Mouse (Mus musculus): ENCODE measurements at regions not wholly inside any gene's neighbourhood (a gene's known extent, or its start where the extent isn't known, plus 50 kb on each side); places are given as distances from the start of the nearest gene placed in this dataset.

DNA sequence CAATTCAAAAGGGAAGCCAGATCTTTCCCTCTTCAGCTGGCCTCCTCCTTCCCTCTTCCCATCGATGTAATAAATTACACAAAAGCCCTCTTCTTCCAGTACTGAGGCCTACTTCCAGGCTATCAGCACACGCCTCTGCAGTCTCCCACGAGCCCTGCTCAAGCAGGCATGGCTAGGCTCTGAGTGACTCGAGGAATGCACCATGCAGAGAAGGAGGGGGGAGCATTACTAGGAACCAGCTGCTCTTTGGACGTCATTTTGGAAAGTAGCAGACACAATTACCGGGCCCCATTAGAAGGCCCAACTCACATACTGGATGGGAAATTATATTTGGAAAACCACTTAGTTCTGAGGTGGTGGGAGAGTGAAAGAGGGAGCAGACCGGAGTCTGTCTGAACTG is 253.7 kb downstream of the Cd83 start:
- DNase-seq (ENCODE audit: low spot score), result no peak

DNA sequence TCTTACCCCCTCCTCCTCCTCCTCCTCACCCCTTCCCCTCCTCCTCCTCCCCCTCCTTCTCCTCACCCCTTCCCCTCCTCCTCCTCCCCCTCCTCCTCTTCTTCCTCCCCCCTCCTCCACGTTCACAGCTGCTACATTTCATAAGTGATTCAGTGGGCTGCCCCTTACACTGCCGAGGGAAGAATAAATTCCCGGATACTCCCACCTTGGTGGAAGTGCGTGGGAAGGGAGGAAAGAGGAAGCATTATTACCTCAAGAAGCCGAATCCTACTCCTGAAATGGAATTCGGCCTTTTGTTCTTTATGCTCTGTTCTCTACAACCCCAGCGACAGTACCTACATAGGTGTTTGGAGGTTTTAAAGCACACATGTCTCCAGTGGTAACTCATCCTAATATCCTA is 256.1 kb downstream of the Cd83 start:
- no peak for DNase-seq (ENCODE audit: low spot score)

DNA sequence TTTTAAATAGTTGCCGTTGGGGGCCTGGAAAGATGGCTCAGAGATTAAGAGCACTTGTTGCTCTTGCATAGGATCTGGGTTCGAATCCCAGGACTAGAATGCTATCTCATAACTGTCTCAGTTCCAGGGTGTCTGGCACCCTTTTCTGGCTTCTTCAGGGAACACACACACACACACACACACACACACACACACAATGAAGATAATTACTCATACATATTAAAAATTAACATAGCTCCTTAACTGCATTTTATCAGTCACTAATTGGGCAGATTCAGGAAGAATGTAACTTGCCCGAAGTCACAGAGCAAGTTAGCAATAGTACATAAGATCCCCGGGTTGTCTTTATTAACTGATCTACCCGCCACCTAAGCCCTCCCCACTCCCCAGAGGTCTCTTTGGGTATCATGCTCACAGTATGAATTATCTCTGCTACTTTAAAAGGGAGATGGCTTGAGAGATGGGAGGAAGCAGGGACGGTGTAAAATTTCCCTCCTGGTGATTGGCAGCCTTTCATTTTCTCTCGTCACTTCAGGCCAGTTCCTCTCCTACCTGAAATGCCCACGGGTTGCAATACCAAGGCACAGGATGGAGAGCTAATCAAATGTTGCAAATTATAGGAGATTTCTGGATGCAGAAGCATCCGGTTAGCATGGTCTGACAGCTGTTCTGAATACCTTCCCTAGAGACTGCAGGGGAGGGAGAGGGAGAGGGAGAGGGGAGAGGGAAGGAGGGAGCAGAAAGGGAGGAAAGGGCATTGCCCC is 258.3 kb downstream of the Cd83 start:
- DNase-seq (ENCODE audit: low spot score), result no peak

DNA sequence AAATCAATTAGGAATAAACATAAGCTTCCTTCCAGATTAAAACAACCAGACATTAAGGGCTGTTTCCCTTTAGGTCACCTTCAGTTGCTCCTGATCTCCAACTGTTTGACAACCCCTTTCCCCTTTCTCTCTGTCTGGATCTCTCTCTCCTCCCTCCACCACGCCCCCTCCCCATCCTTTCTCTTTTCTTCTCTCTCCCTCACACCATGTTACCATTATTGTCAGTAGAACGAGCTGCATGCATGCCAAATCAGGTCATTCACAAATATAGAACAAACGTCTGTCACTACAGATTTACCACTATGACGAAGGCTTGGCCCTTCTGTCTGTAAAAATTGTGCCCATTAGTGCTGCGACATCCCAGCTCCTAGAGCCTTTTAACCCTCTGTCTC is 258.9 kb downstream of the Cd83 start:
- no peak for DNase-seq (ENCODE audit: low spot score)

DNA sequence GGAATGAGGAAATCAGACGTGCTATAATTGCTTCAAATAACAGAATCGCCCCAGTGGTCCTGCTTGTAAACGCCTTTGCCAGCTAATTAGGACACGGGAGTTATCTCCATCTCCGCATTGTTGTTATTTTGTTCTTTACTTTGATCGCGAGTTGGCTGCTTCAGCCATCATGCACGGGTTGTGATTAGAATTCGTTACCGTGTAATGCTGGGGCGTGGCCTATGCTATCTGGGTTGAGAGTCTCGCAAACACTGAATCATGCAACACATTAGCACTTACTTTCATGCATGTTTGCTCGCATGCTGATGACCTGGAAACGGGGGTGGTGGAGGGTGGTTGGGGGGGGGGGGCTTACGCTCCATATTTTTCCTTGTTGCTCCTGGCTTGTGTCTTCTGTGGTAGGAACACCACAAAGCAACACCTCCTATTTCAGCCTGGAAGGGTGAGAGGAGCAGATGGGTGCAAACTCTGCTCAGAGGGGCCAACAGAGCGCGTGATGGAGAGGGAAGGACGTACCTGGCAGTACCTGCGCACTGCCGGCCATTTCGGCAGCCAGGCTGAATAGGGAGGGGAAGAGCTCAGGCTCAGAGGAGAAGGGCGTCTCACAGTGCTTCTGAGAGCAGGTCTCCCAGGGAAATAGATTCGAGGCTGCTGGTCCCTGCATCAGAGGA is 260.1 kb downstream of the Cd83 start:
- DNase-seq (ENCODE audit: low spot score), result no peak

DNA sequence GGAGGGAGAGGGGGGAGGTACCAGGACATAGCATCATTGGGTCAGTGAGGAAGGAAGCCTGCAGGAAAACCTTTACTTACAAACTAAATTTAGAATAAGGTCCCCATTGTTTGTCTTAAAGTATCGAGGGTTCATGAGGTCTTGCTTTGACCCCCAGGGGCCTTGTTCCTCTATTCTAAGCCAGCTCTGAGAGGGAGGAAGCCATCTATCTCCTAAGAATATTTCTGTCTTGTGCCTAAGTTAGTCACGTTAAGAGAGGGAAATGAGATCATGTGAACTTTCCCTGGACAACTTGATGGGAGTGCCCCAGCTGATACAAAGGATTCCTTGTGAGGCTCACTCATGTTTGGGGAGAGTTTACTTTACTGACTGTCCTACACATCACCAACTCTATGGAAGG is 261.9 kb downstream of the Cd83 start:
- DNase-seq (ENCODE audit: low spot score), result no peak

DNA sequence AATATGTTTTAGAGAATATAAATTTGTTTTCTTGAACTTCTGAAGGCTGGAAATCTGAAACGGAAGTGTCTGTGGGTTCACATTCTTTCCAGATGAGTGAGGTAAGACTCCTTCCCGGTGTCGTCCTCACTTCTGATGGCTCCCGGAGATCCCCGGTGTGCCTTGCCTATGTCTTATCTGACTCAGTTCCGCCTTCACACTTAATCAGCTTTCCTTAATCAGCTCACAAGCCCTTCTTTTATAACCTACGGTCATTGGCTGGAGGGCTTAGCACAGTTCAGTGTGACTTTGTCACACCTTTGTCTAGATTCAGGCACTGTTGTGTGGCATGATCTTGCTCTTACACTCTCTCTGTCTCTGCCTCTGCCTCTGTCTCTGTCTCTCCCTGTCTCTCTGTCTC is 269.6 kb downstream of the Cd83 start:
- no peak for DNase-seq (ENCODE audit: low spot score)

DNA sequence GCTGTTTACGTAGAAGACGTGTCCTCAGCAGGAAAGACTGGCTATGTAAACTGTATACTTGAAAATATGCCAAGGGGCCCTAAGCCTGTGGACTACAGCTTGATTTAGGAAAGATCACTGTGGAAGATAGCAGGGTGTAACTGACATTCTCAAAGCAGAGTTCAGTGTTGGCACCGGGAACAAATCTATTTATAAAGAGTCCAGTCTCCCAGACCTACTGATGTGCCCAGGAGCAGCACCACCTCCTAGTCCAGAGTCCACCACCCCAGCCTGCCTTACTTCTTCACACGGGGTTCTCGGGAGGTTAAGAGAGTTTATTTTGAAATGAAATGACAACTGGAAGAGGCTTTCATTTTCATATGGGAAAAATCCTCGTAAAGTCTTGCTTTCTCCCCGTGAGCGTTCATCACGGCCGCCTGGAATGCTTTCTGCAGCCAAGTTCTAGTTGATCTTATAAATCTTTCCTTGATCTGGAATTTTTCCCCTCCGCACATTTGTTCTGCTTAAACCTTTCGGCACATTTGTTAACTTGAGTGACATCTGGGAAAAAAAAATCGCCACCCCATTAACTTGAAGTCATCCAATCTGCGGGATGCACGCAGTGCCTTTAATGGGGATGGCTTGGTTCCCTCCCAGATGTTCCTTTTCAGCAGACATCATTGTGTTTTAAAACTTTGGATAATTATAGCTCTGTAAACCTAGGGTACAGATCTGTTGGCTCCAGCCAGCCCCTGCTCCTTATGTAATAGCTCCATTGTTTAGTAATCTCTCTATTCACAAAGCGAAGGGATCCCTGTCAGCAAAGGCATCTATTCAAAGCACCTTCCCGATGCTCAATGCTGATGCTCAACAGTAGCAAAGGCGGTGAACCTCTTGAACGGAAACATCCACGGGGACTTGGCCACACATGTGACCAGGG is 271.3 kb downstream of the Cd83 start:
- peak; percentile 32 for DNase-seq (ENCODE audit: low spot score)

DNA sequence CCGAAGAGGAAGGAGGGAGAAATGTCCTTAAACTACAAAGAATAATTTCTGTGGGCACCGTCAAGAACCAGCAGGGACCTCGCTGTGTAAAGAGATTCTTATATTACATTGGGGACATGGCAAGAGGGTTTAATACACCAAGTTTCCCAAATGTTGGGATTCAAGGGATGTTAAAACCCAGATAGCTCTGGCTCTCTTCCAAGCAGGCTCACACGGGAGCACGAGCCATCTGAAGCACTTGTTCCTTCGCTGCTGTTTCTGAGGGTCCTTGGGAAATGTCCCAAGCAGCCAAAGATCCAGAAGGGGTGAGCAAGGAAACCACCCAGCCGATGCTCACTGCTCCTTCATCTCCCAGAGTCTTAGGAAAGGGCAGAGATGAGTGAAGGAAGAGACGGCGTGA is 272.1 kb downstream of the Cd83 start:
- DNase-seq (ENCODE audit: low spot score), result no peak

DNA sequence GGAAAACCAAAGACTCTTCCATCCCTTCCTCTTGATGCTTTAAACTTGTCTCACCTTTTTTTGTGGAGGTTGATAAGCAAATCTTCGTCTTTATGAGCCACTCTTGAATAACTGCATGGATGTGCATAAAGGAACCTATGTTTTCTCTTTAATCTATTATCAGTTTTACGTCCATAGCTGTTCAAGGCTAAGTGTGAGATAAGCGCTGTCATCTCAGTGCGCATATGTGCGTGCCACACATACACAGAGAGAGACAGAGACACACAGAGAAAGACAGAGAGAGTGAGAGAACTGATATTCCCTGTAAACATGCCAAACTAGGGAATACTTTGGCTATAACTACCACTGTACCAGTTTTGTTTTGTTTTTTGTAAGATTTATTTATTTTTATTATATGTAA is 273.0 kb downstream of the Cd83 start:
- no peak for DNase-seq (ENCODE audit: low spot score)

DNA sequence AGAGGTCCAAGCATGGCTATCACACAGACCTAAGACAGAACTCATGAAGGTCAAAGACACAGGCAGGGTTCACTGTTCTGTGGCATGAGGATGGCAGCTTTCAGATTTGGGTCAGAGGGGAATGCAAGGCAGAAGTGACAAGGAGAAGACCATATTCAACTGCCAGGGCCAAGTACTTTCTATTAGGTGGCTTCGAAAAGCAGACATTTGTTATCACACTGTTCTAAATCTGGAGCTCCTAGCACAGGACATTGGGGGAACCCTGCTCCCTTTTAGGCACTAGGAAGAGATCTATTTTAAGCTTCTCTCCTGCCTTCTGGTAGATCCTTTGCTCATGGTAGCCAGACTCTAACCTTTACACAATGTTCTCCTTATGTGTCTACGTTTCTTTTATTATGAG is 273.7 kb downstream of the Cd83 start:
- no peak for DNase-seq (ENCODE audit: low spot score)

DNA sequence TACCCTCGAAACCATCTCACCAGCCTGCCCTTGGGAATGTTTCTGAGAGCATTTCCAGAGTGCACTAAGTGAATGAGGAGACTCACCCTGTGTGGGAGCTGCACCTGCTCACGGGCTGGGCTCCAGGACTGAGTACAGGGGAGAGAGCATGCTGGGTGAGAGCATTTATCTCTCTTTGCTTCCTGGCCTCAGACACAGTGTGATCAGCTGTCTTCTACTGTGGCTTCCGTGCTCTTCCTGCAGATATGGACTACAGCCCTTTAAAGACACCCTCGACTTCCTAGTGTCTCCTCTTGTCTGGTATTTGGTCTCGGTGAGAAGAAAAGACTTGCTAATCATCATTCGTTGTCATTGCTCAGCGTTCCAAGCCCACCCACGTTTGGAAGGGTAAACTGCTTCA is 274.9 kb downstream of the Cd83 start:
- DNase-seq (ENCODE audit: low spot score), result no peak

DNA sequence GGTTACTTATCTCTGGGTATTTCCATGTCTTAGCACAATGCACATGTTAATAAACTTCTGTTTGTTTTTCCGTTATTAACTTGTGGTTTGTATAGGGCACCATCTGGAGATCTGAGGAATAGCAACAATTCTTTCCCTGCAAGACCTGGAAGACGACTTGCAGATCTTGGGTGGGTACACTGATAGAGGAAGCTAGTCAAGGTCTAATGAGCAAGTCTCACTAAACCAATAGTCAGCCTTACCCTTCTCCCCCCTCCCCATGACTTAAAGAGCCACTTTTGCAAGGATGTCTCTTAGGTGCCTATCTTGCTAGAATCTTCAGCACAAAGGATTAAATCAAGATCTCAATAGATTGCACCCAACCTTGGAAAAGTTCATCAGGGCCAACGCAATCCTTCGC is 276.7 kb downstream of the Cd83 start:
- DNase-seq (ENCODE audit: low spot score), result no peak

DNA sequence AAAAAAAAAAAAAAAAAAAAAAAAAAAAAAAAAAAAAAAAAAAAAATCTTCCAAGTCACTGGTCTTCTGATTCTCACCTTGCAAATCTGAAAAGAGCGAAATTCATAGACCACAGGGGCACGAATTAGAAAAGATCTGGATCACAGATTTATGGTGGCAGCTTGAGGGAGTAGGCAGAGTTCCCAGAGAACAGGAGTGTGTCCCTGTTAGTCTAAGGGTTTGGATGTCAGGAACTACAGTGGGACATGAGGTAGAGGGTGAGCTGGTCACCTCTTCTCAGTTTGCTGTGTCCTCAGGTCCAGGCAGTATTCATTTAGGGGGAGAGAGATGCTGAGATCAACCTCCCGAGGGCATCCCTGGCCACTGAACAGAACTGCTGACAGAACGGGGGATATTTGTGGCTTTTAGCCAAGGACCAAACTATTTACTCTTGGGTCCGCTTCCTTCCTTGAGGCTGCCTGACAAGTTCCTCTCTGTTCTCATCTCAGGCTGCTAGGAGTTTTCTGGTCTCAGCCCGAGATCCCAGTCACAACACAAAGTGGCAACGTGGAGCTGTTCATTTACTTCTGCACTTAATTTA is 277.2 kb downstream of the Cd83 start:
- DNase-seq (ENCODE audit: low spot score), result no peak

DNA sequence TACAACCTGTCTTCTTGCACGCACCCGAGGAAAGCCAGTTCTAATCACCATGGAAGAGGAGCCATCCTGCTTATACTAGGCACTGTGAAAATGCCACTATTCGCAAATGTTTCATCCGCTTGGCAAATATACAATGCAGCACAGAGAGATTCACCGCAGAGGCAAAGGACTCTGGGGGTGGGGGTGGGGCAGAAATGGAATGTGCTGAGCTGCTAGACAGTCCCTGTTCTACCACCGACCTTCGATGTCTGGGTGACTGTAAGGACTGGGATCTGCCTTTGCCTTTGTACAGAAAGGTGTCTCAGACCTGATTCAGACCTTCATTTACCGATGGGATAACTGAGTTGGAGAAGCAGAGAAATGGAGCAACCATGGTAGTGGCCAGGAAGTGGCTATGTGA is 278.7 kb downstream of the Cd83 start:
- no peak for DNase-seq (ENCODE audit: low spot score)

DNA sequence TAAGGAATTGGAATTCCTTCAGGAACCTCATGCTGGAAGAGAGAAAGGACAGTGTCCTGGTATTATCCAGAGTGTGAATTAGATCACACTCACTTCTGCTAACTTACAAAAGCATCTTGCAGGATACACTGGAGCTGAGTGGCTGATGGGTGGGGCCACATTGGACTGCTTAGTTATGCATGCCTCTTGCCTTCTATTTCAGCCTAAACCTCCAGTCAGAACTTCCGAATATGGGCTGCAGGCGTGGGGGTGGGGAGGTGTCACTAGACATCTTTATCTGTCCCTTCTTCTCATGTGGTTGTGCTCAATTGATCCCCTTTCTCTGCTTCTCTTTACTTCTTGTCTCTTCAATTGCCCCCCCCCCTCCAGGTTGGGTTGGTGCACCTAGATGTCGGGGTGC is 279.5 kb downstream of the Cd83 start:
- no peak for DNase-seq (ENCODE audit: low spot score)

DNA sequence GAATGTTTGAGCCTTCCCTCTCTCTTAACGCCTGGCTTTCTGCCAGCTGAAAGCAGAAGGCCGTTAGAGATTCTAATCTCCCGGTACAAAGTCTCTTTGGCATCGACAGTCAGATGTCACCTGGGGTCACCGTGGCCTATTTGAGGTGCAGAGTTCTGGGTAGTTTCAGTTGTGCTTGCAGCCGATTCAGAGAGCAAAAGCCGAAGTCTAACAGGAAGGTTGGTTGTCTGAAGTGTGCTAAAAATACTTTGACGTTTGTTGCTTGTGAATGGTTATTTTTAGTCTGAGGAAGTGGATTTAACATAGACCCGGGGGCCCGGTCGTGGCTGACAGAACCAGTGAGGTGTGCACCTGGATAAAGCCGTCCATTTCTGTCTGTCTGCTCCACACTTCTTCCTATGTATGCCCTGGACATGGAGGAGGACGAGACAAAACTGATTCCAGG is 281.2 kb downstream of the Cd83 start:
- DNase-seq (ENCODE audit: low spot score), result no peak

DNA sequence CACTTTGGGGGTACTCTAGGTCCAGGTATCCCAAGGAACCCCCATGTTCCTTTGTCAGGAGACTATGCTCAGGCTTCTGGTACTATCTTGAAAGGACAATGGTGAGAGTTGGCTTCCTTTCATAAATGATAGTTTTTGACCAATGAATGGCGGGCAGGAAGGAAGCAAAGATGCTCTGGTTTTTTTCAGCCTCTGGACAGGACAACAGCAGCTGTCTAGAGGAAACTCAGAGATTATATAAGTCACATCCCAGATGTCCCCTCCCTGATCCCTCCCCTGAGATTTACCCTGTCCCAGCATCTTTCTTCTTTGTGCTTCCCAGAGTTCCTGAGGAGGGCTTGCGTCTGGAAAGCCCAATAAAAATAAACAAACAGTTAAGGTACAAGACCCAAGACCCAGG is 282.7 kb downstream of the Cd83 start:
- DNase-seq (ENCODE audit: low spot score), result no peak

DNA sequence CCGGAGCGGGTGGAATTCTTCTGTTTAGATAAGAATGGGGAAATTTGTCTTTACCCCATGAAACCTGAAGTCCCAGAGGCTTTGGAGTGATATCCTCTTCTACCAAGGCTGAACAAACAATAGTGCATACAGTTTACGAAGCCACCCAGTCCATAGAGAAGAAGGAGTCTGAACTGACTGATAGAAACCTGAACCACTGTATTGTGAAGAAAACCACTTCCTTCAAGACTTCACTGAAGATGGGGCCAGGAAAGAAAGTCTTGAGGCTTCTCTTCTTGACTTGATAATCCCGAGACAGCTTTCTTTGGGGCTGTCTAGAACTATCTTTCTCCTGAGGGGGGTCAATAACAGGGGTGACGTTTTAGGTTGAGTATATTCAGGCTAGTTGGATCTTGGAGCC is 284.4 kb downstream of the Cd83 start:
- DNase-seq (ENCODE audit: low spot score), result no peak

DNA sequence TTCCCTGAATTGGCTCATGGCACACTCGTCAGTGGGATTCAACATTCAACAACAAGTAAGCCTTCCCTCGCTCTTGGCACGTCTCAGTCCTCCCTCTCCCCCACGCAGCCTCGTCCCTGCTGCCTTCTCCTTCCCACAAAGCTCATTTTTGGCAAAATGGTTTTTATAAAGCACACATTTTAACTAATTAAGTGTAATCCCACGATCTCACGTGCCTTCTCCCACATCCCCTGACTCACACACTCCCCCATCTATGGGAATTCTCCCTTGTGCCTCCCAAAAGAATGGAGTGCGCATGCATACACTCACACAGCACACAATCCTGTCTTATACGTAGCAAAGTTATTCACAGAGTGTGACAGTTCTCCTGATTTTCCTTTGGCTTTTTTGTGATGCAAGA is 288.5 kb downstream of the Cd83 start:
- peak; percentile 63 for DNase-seq (ENCODE audit: low spot score)

DNA sequence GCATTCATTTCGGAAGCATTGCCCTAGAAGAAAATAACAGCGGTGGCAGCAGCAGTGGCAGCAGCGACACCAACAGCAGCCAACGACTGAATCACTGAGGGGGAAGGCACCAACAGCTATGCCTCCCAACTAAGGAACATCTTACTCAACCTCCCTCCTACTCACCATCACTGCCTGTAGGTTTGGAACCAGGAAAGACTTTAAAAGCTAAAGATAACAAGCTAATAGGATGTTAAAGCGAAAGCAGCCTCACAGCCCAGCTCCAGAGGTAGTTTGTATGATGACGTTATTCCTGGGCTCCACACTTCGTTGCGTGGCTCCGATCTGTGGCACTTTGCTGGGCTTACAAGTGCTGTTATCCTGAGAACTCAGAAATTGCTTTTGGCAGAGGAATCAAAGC is 289.6 kb downstream of the Cd83 start:
- peak; percentile 56 for DNase-seq (ENCODE audit: low spot score)

DNA sequence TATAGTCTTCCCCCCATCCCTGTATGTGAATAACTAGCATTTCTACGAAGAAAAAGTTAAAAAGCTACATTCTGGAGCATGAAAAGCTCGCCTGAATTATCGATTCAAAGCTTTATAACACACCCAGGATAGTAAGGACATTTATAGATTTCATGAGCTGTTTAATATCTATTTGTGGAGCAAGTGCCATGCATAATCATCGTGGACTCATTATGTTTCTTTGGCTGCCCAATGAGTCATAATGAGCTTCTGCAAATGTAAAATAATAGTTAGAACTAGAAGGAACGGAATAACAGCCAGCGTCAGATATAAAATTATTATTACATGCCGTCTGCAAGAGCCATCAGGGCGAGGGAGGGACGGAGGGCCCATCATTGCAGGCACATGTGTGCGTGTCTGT is 292.4 kb downstream of the Cd83 start:
- DNase-seq (ENCODE audit: low spot score), result no peak
